Mouse (Mus musculus): Measurements from ENCODE around the gene Efna2.

- no peak for TF ChIP-seq CTCF (conservative IDR thresholded peaks at IDR 0.05; ENCODE audit: low read length)
- no peak for TF ChIP-seq NANOG (IDR thresholded peaks at IDR 0.05; ENCODE audit: borderline replicate concordance, low read length)
Observed at GRCm38 (mm10) chr10:80188453-80189024, 9.3 kb downstream of the Efna2 start.
